Mouse (Mus musculus): ENCODE results near the gene Ufsp1. TPM values are rescaled to one million over a fixed set of nuclear protein-coding genes. Genes with fewer than 3 reads are reported as not detected.

Gene Ufsp1
- polyA plus RNA-seq, 1 experiment from 2014 or later: 5.8 TPM

DNA sequence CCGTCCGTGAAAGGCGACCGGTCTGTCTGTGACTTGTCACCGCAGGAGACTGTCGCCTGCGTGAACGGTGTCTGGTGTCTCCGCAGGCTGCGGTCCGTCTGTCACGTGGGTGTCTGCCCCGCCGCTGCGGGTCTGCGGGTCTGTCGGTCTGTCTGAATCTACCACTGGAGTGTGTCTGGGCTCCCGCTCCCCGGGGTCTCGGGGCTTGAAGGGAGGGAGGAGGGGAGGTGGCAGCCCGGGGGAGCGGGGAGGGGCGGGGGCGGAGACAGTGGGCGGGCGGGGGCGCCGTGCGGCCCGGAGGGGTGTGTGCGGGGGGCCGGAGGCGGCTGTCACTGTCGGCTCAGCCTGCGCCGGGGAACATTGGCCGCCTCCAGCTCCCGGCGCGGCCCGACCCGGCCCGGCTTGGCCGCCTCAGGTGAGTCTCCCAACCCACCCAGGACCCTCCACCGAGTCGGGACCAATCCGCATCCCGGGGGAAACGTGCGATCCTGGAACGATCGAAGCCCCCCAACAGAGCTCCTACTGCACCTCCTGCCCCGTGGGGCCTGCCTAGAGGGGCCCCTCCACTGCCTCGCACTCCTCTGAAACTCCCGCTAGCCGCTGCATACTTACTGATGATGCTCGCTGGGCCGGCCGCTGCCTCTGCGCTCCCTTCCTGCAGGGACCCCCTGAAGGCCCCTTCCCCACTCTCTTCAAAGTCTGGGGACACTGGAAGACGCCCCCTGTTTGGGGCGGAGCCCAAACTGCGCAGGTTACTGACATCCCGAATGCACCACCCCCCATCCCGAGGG, 6.3 kb upstream of the Ufsp1 start:
- H3K27ac ChIP-seq: no peak overlapping the region
- peak overlapping the region; percentile 38 for H3K4me3 ChIP-seq
- peaks cover 29% of the 10 kb centered on the region for H3K4me1 ChIP-seq
- no peaks in the 10 kb centered on the region for H3K36me3 ChIP-seq
- H3K27me3 ChIP-seq: peaks cover 44% of the 10 kb centered on the region
- H3K4me2 ChIP-seq: peak overlapping the region; percentile 78
- no peaks in the 10 kb centered on the region for H3K9me3 ChIP-seq
- ATAC-seq (ENCODE audit: borderline replicate concordance, extremely low read depth, low FRiP score, low TSS enrichment): no peak
- under 1% methylated on average over 54 of the region's 65 CpGs for WGBS
- peak overlapping the region; percentile 31; the same call in 1 of the 2 replicates for H3K9ac ChIP-seq

- Histone ChIP-seq H3K27me3 (peaks cover 44% of the 10 kb centered on the region), H3K9ac (0 out of 2 replicates have a peak overlapping the region, but pooled peaks have one; percentile 4), H3K9me3 (no peaks in the 10 kb centered on the region), H3K4me3 (peak overlapping the region; percentile 38), H3K4me1 (peaks cover 31% of the 10 kb centered on the region), H3K27ac (no peak overlapping the region), H3K36me3 (no peaks in the 10 kb centered on the region), H3K4me2 (peak overlapping the region; percentile 78)
- ATAC-seq (ENCODE audit: borderline replicate concordance, extremely low read depth, low FRiP score, low TSS enrichment): no peak; the same call in 1 of the 2 replicates
- WGBS: 5% methylated on average over 25 of the region's 25 CpGs
Measured at GRCm38 (mm10) chr5:137288999-137289470, 5.4 kb upstream of the Ufsp1 start.

DNA sequence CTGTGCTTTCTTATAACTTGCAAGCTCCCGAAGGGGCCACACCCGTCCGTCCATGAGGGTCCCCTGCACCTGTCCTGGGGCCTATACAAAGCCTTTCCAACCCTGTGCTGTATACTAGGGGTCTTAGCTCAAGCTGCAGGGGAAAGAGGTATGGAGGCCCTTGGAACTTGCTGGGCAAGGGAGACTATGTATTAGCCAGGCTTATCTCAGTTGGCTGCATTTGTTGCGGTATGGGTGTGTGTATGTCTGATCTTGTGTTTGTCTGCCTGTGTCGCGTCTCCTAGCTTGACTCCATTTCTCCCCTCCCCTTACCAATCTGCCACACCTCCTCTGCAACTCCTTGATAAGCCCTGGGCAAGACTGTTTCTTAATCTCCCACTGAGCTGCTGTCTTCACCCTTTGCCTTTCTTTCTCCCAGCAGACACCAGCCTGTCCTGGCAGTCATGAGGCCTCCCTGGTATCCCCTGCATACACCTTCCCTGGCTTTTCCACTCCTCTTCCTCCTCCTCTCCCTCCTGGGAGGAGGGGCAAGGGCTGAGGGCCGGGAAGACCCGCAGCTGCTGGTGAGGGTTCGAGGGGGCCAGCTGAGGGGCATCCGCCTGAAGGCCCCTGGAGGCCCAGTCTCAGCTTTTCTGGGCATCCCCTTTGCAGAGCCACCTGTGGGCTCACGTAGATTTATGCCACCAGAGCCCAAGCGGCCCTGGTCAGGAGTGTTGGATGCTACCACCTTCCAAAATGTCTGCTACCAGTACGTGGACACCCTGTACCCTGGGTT, 4.7 kb upstream of the Ufsp1 start:
- Histone ChIP-seq H3K27ac (no peak overlapping the region), H3K4me1 (peaks cover 33% of the 10 kb centered on the region), H3K27me3 (peaks cover 44% of the 10 kb centered on the region), H3K9ac (no peak overlapping the region), H3K9me3 (no peaks in the 10 kb centered on the region), H3K36me3 (no peaks in the 10 kb centered on the region), H3K4me2 (peak overlapping the region; percentile 78; the same call in 1 of the 2 replicates), H3K4me3 (peak overlapping the region; percentile 38; the same call in 1 of the 2 replicates)
- WGBS: 51% methylated on average over 13 of the region's 13 CpGs
- no peak for ATAC-seq (ENCODE audit: borderline replicate concordance, extremely low read depth, low FRiP score, low TSS enrichment)

- Histone ChIP-seq H3K9me3 (no peaks in the 10 kb centered on the region), H3K27ac (no peak overlapping the region), H3K4me3 (no peak overlapping the region), H3K36me3 (peaks cover 8% of the 10 kb centered on the region), H3K4me1 (peaks cover 40% of the 10 kb centered on the region), H3K27me3 (peaks cover 44% of the 10 kb centered on the region), H3K9ac (no peak overlapping the region), H3K4me2 (no peak overlapping the region)
- ATAC-seq (ENCODE audit: borderline replicate concordance, extremely low read depth, low FRiP score, low TSS enrichment): no peak
- 20% methylated on average over 15 of the region's 15 CpGs for WGBS
Measured at GRCm38 (mm10) chr5:137290677-137291076, 3.8 kb upstream of the Ufsp1 start.

DNA sequence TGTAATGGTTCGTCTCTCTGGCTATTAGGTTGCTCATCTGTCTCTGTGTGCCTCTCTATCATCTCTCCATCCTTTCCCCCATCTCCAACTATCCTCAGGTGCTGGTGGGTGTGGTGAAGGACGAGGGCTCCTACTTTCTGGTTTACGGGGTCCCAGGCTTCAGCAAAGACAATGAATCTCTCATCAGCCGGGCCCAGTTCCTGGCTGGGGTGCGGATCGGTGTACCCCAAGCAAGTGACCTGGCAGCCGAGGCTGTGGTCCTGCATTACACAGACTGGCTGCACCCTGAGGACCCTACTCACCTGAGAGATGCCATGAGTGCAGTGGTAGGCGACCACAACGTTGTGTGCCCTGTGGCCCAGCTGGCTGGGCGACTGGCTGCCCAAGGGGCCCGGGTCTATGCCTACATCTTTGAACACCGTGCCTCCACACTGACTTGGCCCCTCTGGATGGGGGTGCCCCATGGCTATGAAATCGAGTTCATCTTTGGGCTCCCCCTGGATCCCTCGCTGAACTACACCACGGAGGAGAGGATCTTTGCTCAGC, 3.0 kb upstream of the Ufsp1 start:
- Histone ChIP-seq H3K4me1 (peaks cover 40% of the 10 kb centered on the region), H3K36me3 (peaks cover 16% of the 10 kb centered on the region), H3K27ac (no peak overlapping the region), H3K9ac (no peak overlapping the region), H3K4me2 (no peak overlapping the region), H3K4me3 (no peak overlapping the region), H3K9me3 (no peaks in the 10 kb centered on the region), H3K27me3 (peaks cover 41% of the 10 kb centered on the region)
- no peak for ATAC-seq (ENCODE audit: borderline replicate concordance, extremely low read depth, low FRiP score, low TSS enrichment)
- WGBS: 72% methylated on average over 15 of the region's 15 CpGs

DNA sequence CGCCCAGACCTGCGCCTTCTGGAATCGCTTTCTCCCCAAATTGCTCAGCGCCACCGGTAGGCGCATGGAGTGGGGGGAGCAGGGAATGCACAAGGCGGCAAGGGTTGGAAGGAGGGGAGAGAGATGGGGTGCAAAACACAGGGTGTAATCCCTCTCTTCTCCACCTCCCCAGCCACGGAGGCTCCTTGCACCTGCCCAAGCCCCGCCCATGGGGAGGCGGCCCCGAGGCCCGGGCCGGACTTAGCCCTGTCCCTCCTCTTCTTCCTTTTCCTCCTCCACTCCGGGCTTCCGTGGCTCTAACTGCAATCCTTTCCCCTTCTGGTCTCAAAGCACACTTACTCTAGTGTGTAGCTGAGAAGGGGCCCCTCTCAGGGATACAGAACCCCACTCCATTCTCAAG, 1.1 kb upstream of the Ufsp1 start:
- Histone ChIP-seq H3K4me3 (peak overlapping the region; percentile 57), H3K36me3 (peaks cover 34% of the 10 kb centered on the region), H3K27me3 (peaks cover 27% of the 10 kb centered on the region), H3K4me2 (peak overlapping the region; percentile 98), H3K9me3 (no peaks in the 10 kb centered on the region), H3K27ac (peak overlapping the region; percentile 97), H3K4me1 (peaks cover 25% of the 10 kb centered on the region), H3K9ac (peak overlapping the region; percentile 69)
- 0% methylated on average over 15 of the region's 15 CpGs for WGBS
- peak; percentile 17; the same call in 1 of the 2 replicates for ATAC-seq (ENCODE audit: borderline replicate concordance, extremely low read depth, low FRiP score, low TSS enrichment)

DNA sequence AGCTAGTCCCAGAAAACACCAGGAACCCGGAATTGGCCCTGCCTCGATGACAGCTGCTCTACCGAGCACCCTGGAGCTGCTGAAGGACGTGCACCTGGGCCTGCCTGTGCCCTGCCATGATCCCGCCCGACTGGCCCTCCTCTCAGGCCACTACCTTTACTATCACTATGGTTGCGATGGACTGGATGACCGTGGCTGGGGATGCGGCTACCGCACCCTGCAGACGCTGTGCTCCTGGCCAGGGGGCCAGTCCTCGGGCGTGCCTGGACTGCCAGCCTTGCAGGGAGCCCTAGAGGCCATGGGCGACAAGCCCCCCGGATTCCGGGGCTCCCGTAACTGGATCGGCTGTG, 290 bp downstream of the Ufsp1 start:
- H3K4me2 ChIP-seq: peak overlapping the region; percentile 98
- 9% methylated on average over 18 of the region's 18 CpGs for WGBS
- H3K9me3 ChIP-seq: no peaks in the 10 kb centered on the region
- peaks cover 48% of the 10 kb centered on the region for H3K36me3 ChIP-seq
- H3K27ac ChIP-seq: peak overlapping the region; percentile 97
- peaks cover 14% of the 10 kb centered on the region for H3K4me1 ChIP-seq
- H3K27me3 ChIP-seq: peaks cover 14% of the 10 kb centered on the region
- H3K4me3 ChIP-seq: peak overlapping the region; percentile 57
- peak; percentile 52 for ATAC-seq (ENCODE audit: borderline replicate concordance, extremely low read depth, low FRiP score, low TSS enrichment)
- peak overlapping the region; percentile 50 for H3K9ac ChIP-seq

DNA sequence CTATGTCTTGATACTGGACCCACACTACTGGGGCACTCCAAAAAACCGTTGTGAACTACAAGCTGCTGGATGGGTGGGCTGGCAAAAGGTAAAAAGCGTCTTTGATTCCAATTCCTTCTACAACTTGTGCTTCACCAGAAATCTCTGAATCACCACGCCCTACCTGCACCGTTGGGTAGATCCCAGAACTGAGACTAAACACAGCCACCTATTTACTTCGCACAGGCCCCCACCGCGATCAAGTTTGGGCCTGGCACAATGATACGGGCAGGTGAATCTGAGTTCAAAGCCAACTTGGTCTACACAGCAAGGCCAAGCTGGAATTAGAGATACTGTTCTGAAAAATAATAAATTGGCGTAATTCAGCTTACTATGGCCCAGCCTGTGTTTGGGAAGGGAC, 867 bp downstream of the Ufsp1 start:
- Histone ChIP-seq H3K9me3 (no peaks in the 10 kb centered on the region), H3K4me1 (peaks cover 14% of the 10 kb centered on the region), H3K4me3 (peak overlapping the region; percentile 57), H3K27me3 (peaks cover 8% of the 10 kb centered on the region), H3K9ac (peak overlapping the region; percentile 50), H3K36me3 (peaks cover 54% of the 10 kb centered on the region), H3K4me2 (peak overlapping the region; percentile 98), H3K27ac (peak overlapping the region; percentile 97; the same call in 1 of the 2 replicates)
- ATAC-seq (ENCODE audit: borderline replicate concordance, extremely low read depth, low FRiP score, low TSS enrichment): no peak
- 77% methylated on average over 9 of the region's 9 CpGs for WGBS

DNA sequence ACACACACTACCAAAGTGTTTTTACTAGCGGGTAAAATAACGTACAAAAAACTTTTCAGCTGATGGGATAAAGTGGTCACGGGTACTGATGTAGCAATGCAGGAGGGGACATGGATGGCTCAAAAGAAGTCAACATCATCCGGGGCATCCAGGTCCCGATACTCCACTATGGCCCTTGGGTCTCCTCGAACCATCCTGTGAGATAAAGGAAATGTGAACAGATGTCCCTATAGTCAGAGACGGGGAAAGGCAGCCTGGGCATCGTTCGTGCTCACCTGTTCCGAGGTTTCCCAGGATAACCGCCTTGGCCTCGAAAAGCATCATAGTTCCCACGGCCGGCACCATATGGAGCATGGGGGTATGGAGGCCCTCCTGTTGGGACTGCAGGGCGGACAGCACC, 1.3 kb downstream of the Ufsp1 start:
- ATAC-seq (ENCODE audit: borderline replicate concordance, extremely low read depth, low FRiP score, low TSS enrichment): no peak
- no peaks in the 10 kb centered on the region for H3K9me3 ChIP-seq
- peak overlapping the region; percentile 50; the same call in 1 of the 2 replicates for H3K9ac ChIP-seq
- no peak overlapping the region for H3K4me2 ChIP-seq
- H3K36me3 ChIP-seq: peaks cover 58% of the 10 kb centered on the region
- no peak overlapping the region for H3K4me3 ChIP-seq
- peaks cover 14% of the 10 kb centered on the region for H3K4me1 ChIP-seq
- H3K27me3 ChIP-seq: peaks cover 4% of the 10 kb centered on the region; the same call in 1 of the 2 replicates
- WGBS: 91% methylated on average over 15 of the region's 15 CpGs
- H3K27ac ChIP-seq: no peak overlapping the region

DNA sequence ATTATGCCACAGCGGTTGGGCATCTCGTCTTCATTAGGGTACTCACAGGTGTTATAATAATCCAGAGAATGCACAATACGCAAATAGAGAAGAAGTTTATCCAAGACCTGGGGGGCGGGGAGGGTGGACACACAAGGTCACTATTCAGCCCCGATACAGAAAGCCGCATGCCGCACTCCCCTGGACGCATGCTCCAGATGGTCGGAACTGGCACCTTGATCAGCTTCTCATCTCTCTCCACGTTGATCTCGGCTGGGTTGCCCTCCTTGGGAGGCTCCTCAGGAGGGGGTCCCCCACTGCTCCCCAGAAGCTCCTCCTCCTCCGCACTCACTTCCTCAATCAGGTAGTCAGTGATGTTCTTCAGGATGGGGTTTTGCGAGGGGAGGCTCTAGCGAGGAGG, 2.7 kb downstream of the Ufsp1 start:
- 89% methylated on average over 14 of the region's 14 CpGs for WGBS
- H3K4me1 ChIP-seq: peaks cover 18% of the 10 kb centered on the region
- no peak overlapping the region for H3K27ac ChIP-seq

DNA sequence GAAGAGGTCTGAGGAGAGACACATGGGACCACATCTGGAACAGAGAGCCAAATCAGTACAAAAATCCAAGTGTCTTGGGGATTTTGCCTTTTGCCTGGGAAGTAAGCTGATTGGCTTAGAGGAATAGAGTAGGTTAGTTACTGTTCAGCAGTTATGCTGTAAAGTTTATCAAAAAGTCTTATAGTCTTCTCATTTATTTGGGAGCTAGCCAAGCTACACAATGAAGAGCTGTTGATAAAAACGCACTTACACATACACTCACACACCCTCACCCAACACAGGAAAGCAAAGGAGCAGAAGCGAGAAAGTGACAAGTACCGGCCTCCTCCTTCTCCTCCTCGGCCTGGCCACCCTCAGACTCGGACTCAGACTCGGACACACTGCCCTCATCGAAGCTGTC, 4.8 kb downstream of the Ufsp1 start:
- H3K9me3 ChIP-seq: no peaks in the 10 kb centered on the region
- H3K36me3 ChIP-seq: peaks cover 93% of the 10 kb centered on the region
- 78% methylated on average over 7 of the region's 7 CpGs for WGBS
- no peaks in the 10 kb centered on the region for H3K27me3 ChIP-seq
- no peak overlapping the region for H3K9ac ChIP-seq
- no peak overlapping the region for H3K4me2 ChIP-seq
- peaks cover 19% of the 10 kb centered on the region for H3K4me1 ChIP-seq
- ATAC-seq (ENCODE audit: borderline replicate concordance, extremely low read depth, low FRiP score, low TSS enrichment): no peak
- H3K27ac ChIP-seq: no peak overlapping the region
- no peak overlapping the region for H3K4me3 ChIP-seq

More for the DNA sequence above, 2.7 kb downstream of the Ufsp1 start:
- no peak overlapping the region for H3K4me2 ChIP-seq
- H3K27me3 ChIP-seq: no peaks in the 10 kb centered on the region
- no peak overlapping the region for H3K9ac ChIP-seq
- H3K36me3 ChIP-seq: peaks cover 72% of the 10 kb centered on the region
- H3K4me3 ChIP-seq: no peak overlapping the region
- ATAC-seq (ENCODE audit: borderline replicate concordance, extremely low read depth, low FRiP score, low TSS enrichment): no peak
- H3K9me3 ChIP-seq: no peaks in the 10 kb centered on the region

Measured in lung, embryonic 15.5 days (tissue).